Comparison of ENCODE assay signal across 24 mouse cellular contexts in the genomic region with DNA sequence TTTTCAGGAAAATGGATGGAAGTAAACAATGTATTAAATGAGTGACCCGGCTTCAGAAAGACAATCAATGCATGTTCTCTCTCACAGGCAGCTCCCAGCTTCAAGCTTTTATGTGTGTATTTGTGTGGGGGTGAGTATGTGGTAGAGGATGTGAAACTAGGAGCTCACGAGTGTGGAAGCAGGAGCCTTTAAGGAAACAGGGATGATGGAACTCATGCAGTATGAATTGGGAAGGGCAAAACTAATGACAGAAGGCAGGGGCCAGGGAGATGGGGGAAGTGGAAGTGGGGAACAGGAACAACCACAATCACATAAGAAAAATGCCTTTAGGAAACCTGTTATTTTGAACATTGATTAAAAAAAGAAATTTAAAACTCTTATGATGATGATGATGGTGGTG.
"Had no signal": no experiment of that assay in that cellular context is flagged by ENCODE, and none has a peak within 500 bp of the region (broad histone marks: within the 10 kb centered on the region; RNA-seq: fewer than 3 reads in every experiment).

No protein-coding gene starts in this region.

- H3K27ac ChIP-seq: gastrocnemius, adult 2 months; heart, embryonic 10.5 days; heart, embryonic 13.5 days; heart, embryonic 15.5 days; hindbrain, embryonic 14.5 days; intestine, embryonic 15.5 days; limb, embryonic 13.5 days; limb, embryonic 15.5 days; liver, embryonic 12.5 days had no signal

- H3K4me1 ChIP-seq: heart, embryonic 10.5 days; heart, embryonic 13.5 days; heart, embryonic 15.5 days; intestine, embryonic 15.5 days; limb, embryonic 13.5 days; limb, embryonic 15.5 days; liver, embryonic 12.5 days had no signal

- ATAC-seq: hindbrain, embryonic 16.5 days; inflammation-experienced regulatory T-cells, adult 6 months; intestine, embryonic 15.5 days; intestine, postnatal 0 days; liver, embryonic 12.5 days had no signal

- H3K4me3 ChIP-seq: gastrocnemius, adult 2 months; heart, embryonic 10.5 days; heart, embryonic 13.5 days; heart, embryonic 15.5 days; intestine, embryonic 15.5 days; limb, embryonic 13.5 days; limb, embryonic 15.5 days; liver, embryonic 12.5 days had no signal

- DNase-seq: gastrocnemius, adult 2 months; gastrocnemius, postnatal 10 days; gastrocnemius, postnatal 25 days; heart, adult 18-20 months; heart, postnatal 14 days; heart, postnatal 36 days; kidney, adult 18-20 months; kidney, adult 8-10 months; kidney, postnatal 10 days; kidney, postnatal 36 days; layer of hippocampus, adult 9-11 months; layer of hippocampus, postnatal 36 days; left cerebral cortex, postnatal 4 days had no signal
